Mouse (Mus musculus) c-Kit-positive CD71-positive TER-119-positive erythroid progenitor cells, embryonic 14.5 days (primary cell): ENCODE measurements around the gene Bend3.

Experiments used
- DNase-seq: peaks from one replicate; pipeline ENCODE4 v3.0.0-alpha.2; 2013; ENCODE audit warnings: low spot score

Gene Bend3

GRCm38 (mm10) chr10:43534382-43534781 lies 55.8 kb downstream of the Bend3 start:
- no peak for DNase-seq

GRCm38 (mm10) chr10:43537652-43538051 lies 59.0 kb downstream of the Bend3 start:
- DNase-seq, result no peak

- DNase-seq, result no peak
These were observed 60.2 kb downstream of the Bend3 start for GRCm38 (mm10) chr10:43538831-43539230.

- peak; percentile 13 for DNase-seq
These were observed 61.2 kb downstream of the Bend3 start for GRCm38 (mm10) chr10:43539746-43540310.

- peak; percentile 85 for DNase-seq
These were observed 62.0 kb downstream of the Bend3 start, which contains the start of gene 1700021F05Rik for GRCm38 (mm10) chr10:43540442-43541152. 1700021F05Rik (minus strand) TSS chr10:43540994.

GRCm38 (mm10) chr10:43541153-43541544 lies 62.5 kb downstream of the Bend3 start:
- DNase-seq, result no peak

- no peak for DNase-seq
These were observed 70.8 kb downstream of the Bend3 start for GRCm38 (mm10) chr10:43549411-43549810.

GRCm38 (mm10) chr10:43550923-43551322 lies 72.3 kb downstream of the Bend3 start:
- no peak for DNase-seq

GRCm38 (mm10) chr10:43551388-43551787 lies 72.8 kb downstream of the Bend3 start:
- no peak for DNase-seq

- no peak for DNase-seq
These were observed 79.1 kb downstream of the Bend3 start for GRCm38 (mm10) chr10:43557630-43558165.

- no peak for DNase-seq
These were observed 80.7 kb downstream of the Bend3 start for GRCm38 (mm10) chr10:43559313-43559712.

- DNase-seq, result no peak
These were observed 82.1 kb downstream of the Bend3 start for GRCm38 (mm10) chr10:43560765-43561164.

GRCm38 (mm10) chr10:43561311-43561710 lies 82.7 kb downstream of the Bend3 start:
- no peak for DNase-seq
